Mouse (Mus musculus) frontal cortex, adult 2 months (tissue): ENCODE measurements at regions not wholly inside any gene's neighbourhood (a gene's known extent, or its start where the extent isn't known, plus 50 kb on each side); places are given as distances from the start of the nearest gene placed in this dataset.

Experiments used
- DNase-seq, 2 experiments: peaks; one replicate each; pipeline ENCODE4 v3.0.0; 2022; ENCODE audit warnings: low spot score in 1 of 2; ENCODE audit errors: extremely low spot score in 1 of 2

GRCm38 (mm10) chr14:99366281-99366987 is 67.9 kb downstream of the Klf5 start:
- no peak for DNase-seq

GRCm38 (mm10) chr14:99366996-99367555 is 68.6 kb downstream of the Klf5 start:
- DNase-seq: no peak

- no peak for DNase-seq
Measured at GRCm38 (mm10) chr14:99369366-99369765, 70.9 kb downstream of the Klf5 start.

GRCm38 (mm10) chr14:99373682-99374081 is 75.2 kb downstream of the Klf5 start:
- no peak for DNase-seq

- no peak for DNase-seq
Measured at GRCm38 (mm10) chr14:99375040-99375610, 76.6 kb downstream of the Klf5 start.

- peak in 1 of 2 experiments; percentile 35 for DNase-seq
Measured at GRCm38 (mm10) chr14:99376652-99377502, 78.4 kb downstream of the Klf5 start.

GRCm38 (mm10) chr14:99381262-99382017 is 82.9 kb downstream of the Klf5 start:
- DNase-seq: peak in 1 of 2 experiments; percentile 37

GRCm38 (mm10) chr14:99382051-99382450 is 83.6 kb downstream of the Klf5 start:
- DNase-seq: no peak

GRCm38 (mm10) chr14:99383170-99383569 is 84.7 kb downstream of the Klf5 start:
- DNase-seq: no peak

- DNase-seq: no peak
Measured at GRCm38 (mm10) chr14:99387581-99387980, 89.1 kb downstream of the Klf5 start.

GRCm38 (mm10) chr14:99389306-99389705 is 90.8 kb downstream of the Klf5 start:
- no peak for DNase-seq

GRCm38 (mm10) chr14:99391700-99392099 is 93.2 kb downstream of the Klf5 start:
- DNase-seq: no peak

GRCm38 (mm10) chr14:99392813-99393212 is 94.3 kb downstream of the Klf5 start:
- no peak for DNase-seq

- DNase-seq: no peak
Measured at GRCm38 (mm10) chr14:99393611-99394010, 95.1 kb downstream of the Klf5 start.

GRCm38 (mm10) chr14:99403155-99403726 is 104.8 kb downstream of the Klf5 start:
- DNase-seq: no peak

- no peak for DNase-seq
Measured at GRCm38 (mm10) chr14:99405228-99405627, 106.7 kb downstream of the Klf5 start.

GRCm38 (mm10) chr14:99411835-99412234 is 113.3 kb downstream of the Klf5 start:
- no peak for DNase-seq

GRCm38 (mm10) chr14:99416169-99416568 is 117.7 kb downstream of the Klf5 start:
- no peak for DNase-seq

GRCm38 (mm10) chr14:99418970-99419369 is 120.5 kb downstream of the Klf5 start:
- no peak for DNase-seq

GRCm38 (mm10) chr14:99423334-99423733 is 124.8 kb downstream of the Klf5 start:
- DNase-seq: no peak
